Mouse (Mus musculus): Measurements from ENCODE around the gene Cabin1. TPM values are rescaled to one million over a fixed set of nuclear protein-coding genes. Genes with fewer than 3 reads are reported as not detected.

The Cabin1 gene
- polyA plus RNA-seq, 1 experiment from 2014 or later: 30.7 TPM

- no peaks in the 10 kb centered on the region for H3K4me1 ChIP-seq (ENCODE audit: control insufficient read depth, insufficient read depth, low read length)
- H3K4me2 ChIP-seq (ENCODE audit: low read depth, severe bottlenecking): no peak overlapping the region
- peaks cover 3% of the 10 kb centered on the region for H3K36me3 ChIP-seq (ENCODE audit: control insufficient read depth, insufficient read depth, low read length)
- H3K9me3 ChIP-seq (ENCODE audit: control insufficient read depth, low read length): no peaks in the 10 kb centered on the region
- DNase-seq (ENCODE audit: low spot score) (no peak), ATAC-seq (ENCODE audit: insufficient number of reproducible peaks, low FRiP score, low TSS enrichment, low read depth) (no peak)
- H3K4me3 ChIP-seq (ENCODE audit: low read depth, low read length): no peak overlapping the region
- no peaks in the 10 kb centered on the region for H3K27me3 ChIP-seq (ENCODE audit: control insufficient read depth, insufficient read depth, low read length)
- no peak overlapping the region for H3K27ac ChIP-seq (replicated peaks; ENCODE audit: low read depth, low read length)
- no peak overlapping the region for H3K9ac ChIP-seq (ENCODE audit: low read length)
- WGBS: 86% methylated on average over 4 of the region's 4 CpGs
Measured at GRCm38 (mm10) chr10:75686724-75687123, 77.4 kb downstream of the Cabin1 start.

- peaks cover 2% of the 10 kb centered on the region; the same call in 1 of the 2 replicates for H3K36me3 ChIP-seq (ENCODE audit: control insufficient read depth, insufficient read depth, low read length)
- 69% methylated on average over 12 of the region's 12 CpGs for WGBS
- H3K9me3 ChIP-seq (ENCODE audit: control insufficient read depth, low read length): no peaks in the 10 kb centered on the region
- H3K4me3 ChIP-seq (ENCODE audit: low read depth, low read length): no peak overlapping the region
- no peaks in the 10 kb centered on the region for H3K27me3 ChIP-seq (ENCODE audit: control insufficient read depth, insufficient read depth, low read length)
- no peak overlapping the region for H3K9ac ChIP-seq (ENCODE audit: low read length)
- ATAC-seq (ENCODE audit: insufficient number of reproducible peaks, low FRiP score, low TSS enrichment, low read depth) (no peak), DNase-seq (ENCODE audit: low spot score) (peak; percentile 61)
- H3K27ac ChIP-seq (replicated peaks; ENCODE audit: low read depth, low read length): no peak overlapping the region
- H3K4me1 ChIP-seq (ENCODE audit: control insufficient read depth, insufficient read depth, low read length): no peaks in the 10 kb centered on the region
- no peak overlapping the region for H3K4me2 ChIP-seq (ENCODE audit: low read depth, severe bottlenecking)
Measured at GRCm38 (mm10) chr10:75684035-75685004, 79.8 kb downstream of the Cabin1 start.

GRCm38 (mm10) chr10:75680574-75681001 lies 83.6 kb downstream of the Cabin1 start:
- Histone ChIP-seq H3K4me2 (ENCODE audit: low read depth, severe bottlenecking) (no peak overlapping the region), H3K36me3 (ENCODE audit: control insufficient read depth, insufficient read depth, low read length) (peaks cover 2% of the 10 kb centered on the region; the same call in 1 of the 2 replicates), H3K4me3 (ENCODE audit: low read depth, low read length) (no peak overlapping the region), H3K9me3 (ENCODE audit: control insufficient read depth, low read length) (no peaks in the 10 kb centered on the region), H3K9ac (ENCODE audit: low read length) (no peak overlapping the region), H3K27ac (replicated peaks; ENCODE audit: low read depth, low read length) (no peak overlapping the region), H3K27me3 (ENCODE audit: control insufficient read depth, insufficient read depth, low read length) (no peaks in the 10 kb centered on the region), H3K4me1 (ENCODE audit: control insufficient read depth, insufficient read depth, low read length) (peaks cover 6% of the 10 kb centered on the region)
- DNase-seq (ENCODE audit: low spot score) (no peak), ATAC-seq (ENCODE audit: insufficient number of reproducible peaks, low FRiP score, low TSS enrichment, low read depth) (no peak)
- WGBS: 92% methylated on average over 10 of the region's 10 CpGs

GRCm38 (mm10) chr10:75679204-75679603 lies 84.9 kb downstream of the Cabin1 start:
- WGBS: 94% methylated on average over 6 of the region's 6 CpGs

GRCm38 (mm10) chr10:75677989-75678388 lies 86.2 kb downstream of the Cabin1 start:
- Histone ChIP-seq H3K9me3 (ENCODE audit: control insufficient read depth, low read length) (no peaks in the 10 kb centered on the region), H3K36me3 (ENCODE audit: control insufficient read depth, insufficient read depth, low read length) (peaks cover 2% of the 10 kb centered on the region; the same call in 1 of the 2 replicates), H3K4me3 (ENCODE audit: low read depth, low read length) (no peak overlapping the region), H3K4me1 (ENCODE audit: control insufficient read depth, insufficient read depth, low read length) (peaks cover 12% of the 10 kb centered on the region), H3K27me3 (ENCODE audit: control insufficient read depth, insufficient read depth, low read length) (no peaks in the 10 kb centered on the region), H3K4me2 (ENCODE audit: low read depth, severe bottlenecking) (no peak overlapping the region), H3K9ac (ENCODE audit: low read length) (no peak overlapping the region), H3K27ac (replicated peaks; ENCODE audit: low read depth, low read length) (no peak overlapping the region)
- no peak for ATAC-seq (ENCODE audit: insufficient number of reproducible peaks, low FRiP score, low TSS enrichment, low read depth)
- no peak for DNase-seq (ENCODE audit: low spot score)
- 95% methylated on average over 5 of the region's 5 CpGs for WGBS

More at GRCm38 (mm10) chr10:75679204-75679603, 84.9 kb downstream of the Cabin1 start:
- no peak overlapping the region for H3K9ac ChIP-seq (ENCODE audit: low read length)
- DNase-seq (ENCODE audit: low spot score) (no peak), ATAC-seq (ENCODE audit: insufficient number of reproducible peaks, low FRiP score, low TSS enrichment, low read depth) (no peak)
- no peak overlapping the region for H3K4me2 ChIP-seq (ENCODE audit: low read depth, severe bottlenecking)
- peaks cover 2% of the 10 kb centered on the region; the same call in 1 of the 2 replicates for H3K36me3 ChIP-seq (ENCODE audit: control insufficient read depth, insufficient read depth, low read length)
- no peak overlapping the region for H3K4me3 ChIP-seq (ENCODE audit: low read depth, low read length)
- H3K4me1 ChIP-seq (ENCODE audit: control insufficient read depth, insufficient read depth, low read length): peaks cover 12% of the 10 kb centered on the region
- H3K9me3 ChIP-seq (ENCODE audit: control insufficient read depth, low read length): no peaks in the 10 kb centered on the region
- no peak overlapping the region for H3K27ac ChIP-seq (replicated peaks; ENCODE audit: low read depth, low read length)
- H3K27me3 ChIP-seq (ENCODE audit: control insufficient read depth, insufficient read depth, low read length): no peaks in the 10 kb centered on the region

GRCm38 (mm10) chr10:75677571-75677970 lies 86.6 kb downstream of the Cabin1 start:
- 82% methylated on average over 2 of the region's 2 CpGs for WGBS
- peaks cover 2% of the 10 kb centered on the region; the same call in 1 of the 2 replicates for H3K36me3 ChIP-seq (ENCODE audit: control insufficient read depth, insufficient read depth, low read length)

GRCm38 (mm10) chr10:75676819-75677565 lies 87.1 kb downstream of the Cabin1 start:
- H3K4me1 ChIP-seq (ENCODE audit: control insufficient read depth, insufficient read depth, low read length): peaks cover 12% of the 10 kb centered on the region
- no peak overlapping the region for H3K4me3 ChIP-seq (ENCODE audit: low read depth, low read length)
- no peak overlapping the region for H3K4me2 ChIP-seq (ENCODE audit: low read depth, severe bottlenecking)
- no peak overlapping the region for H3K9ac ChIP-seq (ENCODE audit: low read length)
- H3K9me3 ChIP-seq (ENCODE audit: control insufficient read depth, low read length): no peaks in the 10 kb centered on the region
- no peak overlapping the region for H3K27ac ChIP-seq (replicated peaks; ENCODE audit: low read depth, low read length)
- no peak for ATAC-seq (ENCODE audit: insufficient number of reproducible peaks, low FRiP score, low TSS enrichment, low read depth)
- H3K27me3 ChIP-seq (ENCODE audit: control insufficient read depth, insufficient read depth, low read length): no peaks in the 10 kb centered on the region
- H3K36me3 ChIP-seq (ENCODE audit: control insufficient read depth, insufficient read depth, low read length): peaks cover 2% of the 10 kb centered on the region; the same call in 1 of the 2 replicates
- WGBS: 90% methylated on average over 7 of the region's 7 CpGs
- DNase-seq (ENCODE audit: low spot score): no peak

More at GRCm38 (mm10) chr10:75677571-75677970, 86.6 kb downstream of the Cabin1 start:
- H3K27me3 ChIP-seq (ENCODE audit: control insufficient read depth, insufficient read depth, low read length): no peaks in the 10 kb centered on the region
- no peak overlapping the region for H3K27ac ChIP-seq (replicated peaks; ENCODE audit: low read depth, low read length)
- no peaks in the 10 kb centered on the region for H3K9me3 ChIP-seq (ENCODE audit: control insufficient read depth, low read length)
- DNase-seq (ENCODE audit: low spot score) (no peak), ATAC-seq (ENCODE audit: insufficient number of reproducible peaks, low FRiP score, low TSS enrichment, low read depth) (no peak)
- peaks cover 12% of the 10 kb centered on the region for H3K4me1 ChIP-seq (ENCODE audit: control insufficient read depth, insufficient read depth, low read length)
- H3K9ac ChIP-seq (ENCODE audit: low read length): no peak overlapping the region
- H3K4me2 ChIP-seq (ENCODE audit: low read depth, severe bottlenecking): no peak overlapping the region
- H3K4me3 ChIP-seq (ENCODE audit: low read depth, low read length): no peak overlapping the region

GRCm38 (mm10) chr10:75676286-75676685 lies 87.9 kb downstream of the Cabin1 start:
- Histone ChIP-seq H3K9me3 (ENCODE audit: control insufficient read depth, low read length) (no peaks in the 10 kb centered on the region), H3K4me3 (ENCODE audit: low read depth, low read length) (no peak overlapping the region), H3K4me1 (ENCODE audit: control insufficient read depth, insufficient read depth, low read length) (peaks cover 12% of the 10 kb centered on the region), H3K27ac (replicated peaks; ENCODE audit: low read depth, low read length) (no peak overlapping the region), H3K4me2 (ENCODE audit: low read depth, severe bottlenecking) (no peak overlapping the region), H3K27me3 (ENCODE audit: control insufficient read depth, insufficient read depth, low read length) (no peaks in the 10 kb centered on the region), H3K9ac (ENCODE audit: low read length) (no peak overlapping the region), H3K36me3 (ENCODE audit: control insufficient read depth, insufficient read depth, low read length) (peaks cover 2% of the 10 kb centered on the region; the same call in 1 of the 2 replicates)
- 87% methylated on average over 2 of the region's 2 CpGs for WGBS
- DNase-seq (ENCODE audit: low spot score): no peak
- no peak for ATAC-seq (ENCODE audit: insufficient number of reproducible peaks, low FRiP score, low TSS enrichment, low read depth)
